Mouse (Mus musculus): Measurements from ENCODE around the gene Wnk3. TPM values are rescaled to one million over a fixed set of nuclear protein-coding genes. Genes with fewer than 3 reads are reported as not detected.
A peak's percentile ranks its signal among the peaks of the same experiment; 100 is the strongest.
"Not testable (repeated sequence)": the region's sequence is repeated elsewhere in the genome, so short reads cannot be mapped to it uniquely, and the experiment has no call there.

The Wnk3 gene
- polyA plus RNA-seq (2021) = 0.03 TPM

- DNase-seq (ENCODE audit: low read depth, low spot score) = no peak
- no peak for ATAC-seq
- ChIA-PET POLR2A (no interaction called here), CTCF (no interaction called here)
- in situ Hi-C loops (cut with MboI; ENCODE audit: low pct_unique_long_range_greater_than_20kb) = no loop called here
- no peak for TF ChIP-seq CTCF (IDR thresholded peaks at IDR 0.05)
- peaks cover 65% of the 10 kb centered on the region for H3K27me3 ChIP-seq
Measured at GRCm38 (mm10) chrX:151197778-151198177, at the start of gene Wnk3. TSS of gene Wnk3 (plus strand) at chrX:151198078.

- in situ Hi-C loops (cut with MboI; ENCODE audit: low pct_unique_long_range_greater_than_20kb) = no loop called here
- DNase-seq (ENCODE audit: low read depth, low spot score) (no peak), ATAC-seq (no peak)
- ChIA-PET POLR2A (no interaction called here), CTCF (no interaction called here)
- no peak for TF ChIP-seq CTCF (IDR thresholded peaks at IDR 0.05)
- peaks cover 18% of the 10 kb centered on the region for H3K27me3 ChIP-seq
Measured at GRCm38 (mm10) chrX:151158414-151158813, 39.5 kb upstream of the Wnk3 start.

GRCm38 (mm10) chrX:151168438-151169131 lies 29.3 kb upstream of the Wnk3 start:
- TF ChIP-seq CTCF (IDR thresholded peaks at IDR 0.05) = no peak
- DNase-seq (ENCODE audit: low read depth, low spot score) = no peak
- CTCF ChIA-PET = interaction anchor here (1.1 kb wide), 1 partner anchor 10 kb away, joined by 4 read pairs; no protein-coding TSS in a partner anchor
- no peak for ATAC-seq
- POLR2A ChIA-PET = no interaction called here
- peaks cover 40% of the 10 kb centered on the region for H3K27me3 ChIP-seq
- in situ Hi-C loops (cut with MboI; ENCODE audit: low pct_unique_long_range_greater_than_20kb) = no loop called here

GRCm38 (mm10) chrX:151169261-151169961 lies 28.5 kb upstream of the Wnk3 start:
- ChIA-PET CTCF (no interaction called here), POLR2A (no interaction called here)
- TF ChIP-seq CTCF (IDR thresholded peaks at IDR 0.05) = no peak
- ATAC-seq (no peak), DNase-seq (ENCODE audit: low read depth, low spot score) (no peak)
- in situ Hi-C loops (cut with MboI; ENCODE audit: low pct_unique_long_range_greater_than_20kb) = no loop called here
- H3K27me3 ChIP-seq = peaks cover 38% of the 10 kb centered on the region

- DNase-seq (ENCODE audit: low read depth, low spot score); POLR2A ChIA-PET; CTCF ChIA-PET; in situ Hi-C loops (cut with MboI; ENCODE audit: low pct_unique_long_range_greater_than_20kb); ATAC-seq: not testable (repeated sequence)
- H3K27me3 ChIP-seq = peaks cover 39% of the 10 kb centered on the region
- TF ChIP-seq CTCF (IDR thresholded peaks at IDR 0.05) = peak; percentile 28
Measured at GRCm38 (mm10) chrX:151173134-151173533, 24.7 kb upstream of the Wnk3 start.

GRCm38 (mm10) chrX:151298329-151298728 lies 100.5 kb downstream of the Wnk3 start:
- ATAC-seq = no peak
- CTCF ChIA-PET = no interaction called here
- no peak for TF ChIP-seq CTCF (IDR thresholded peaks at IDR 0.05)
- no peak for DNase-seq (ENCODE audit: low read depth, low spot score)
- in situ Hi-C loops (cut with MboI; ENCODE audit: low pct_unique_long_range_greater_than_20kb) = no loop called here
- POLR2A ChIA-PET = no interaction called here
- peaks cover 54% of the 10 kb centered on the region for H3K27me3 ChIP-seq

- ChIA-PET CTCF (no interaction called here), POLR2A (no interaction called here)
- in situ Hi-C loops (cut with MboI; ENCODE audit: low pct_unique_long_range_greater_than_20kb) = no loop called here
- ATAC-seq (no peak), DNase-seq (ENCODE audit: low read depth, low spot score) (no peak)
- H3K27me3 ChIP-seq = peaks cover 68% of the 10 kb centered on the region
- TF ChIP-seq CTCF (IDR thresholded peaks at IDR 0.05) = peak; percentile 27
Measured at GRCm38 (mm10) chrX:151313732-151314131, 115.9 kb downstream of the Wnk3 start.

- H3K27me3 ChIP-seq = peaks cover 22% of the 10 kb centered on the region
- CTCF ChIA-PET = no interaction called here
- POLR2A ChIA-PET = no interaction called here
- no peak for ATAC-seq
- no peak for DNase-seq (ENCODE audit: low read depth, low spot score)
- in situ Hi-C loops (cut with MboI; ENCODE audit: low pct_unique_long_range_greater_than_20kb) = no loop called here
- TF ChIP-seq CTCF (IDR thresholded peaks at IDR 0.05) = no peak
Measured at GRCm38 (mm10) chrX:151333615-151334014, 135.7 kb downstream of the Wnk3 start.

- in situ Hi-C loops (cut with MboI; ENCODE audit: low pct_unique_long_range_greater_than_20kb) = no loop called here
- POLR2A ChIA-PET = no interaction called here
- DNase-seq (ENCODE audit: low read depth, low spot score) = no peak
- CTCF ChIA-PET = no interaction called here
- H3K27me3 ChIP-seq = peaks cover 32% of the 10 kb centered on the region
- ATAC-seq = no peak
- no peak for TF ChIP-seq CTCF (IDR thresholded peaks at IDR 0.05)
Measured at GRCm38 (mm10) chrX:151337804-151338203, 139.9 kb downstream of the Wnk3 start.

- in situ Hi-C loops (cut with MboI; ENCODE audit: low pct_unique_long_range_greater_than_20kb) = no loop called here
Measured at GRCm38 (mm10) chrX:151343761-151344500, 146.1 kb downstream of the Wnk3 start, which contains the start of gene Fam120c. TSS of gene Fam120c (plus strand) at chrX:151344175.

GRCm38 (mm10) chrX:151344501-151344984 lies 146.7 kb downstream of the Wnk3 start:
- TF ChIP-seq CTCF (IDR thresholded peaks at IDR 0.05) = no peak
- ChIA-PET POLR2A (no interaction called here), CTCF (no interaction called here)
- DNase-seq (ENCODE audit: low read depth, low spot score) = no peak
- in situ Hi-C loops (cut with MboI; ENCODE audit: low pct_unique_long_range_greater_than_20kb) = no loop called here
- H3K27me3 ChIP-seq = peaks cover 27% of the 10 kb centered on the region
- ATAC-seq = peak; percentile 70

More at GRCm38 (mm10) chrX:151343761-151344500, 146.1 kb downstream of the Wnk3 start, which contains the start of gene Fam120c:
- TF ChIP-seq CTCF (IDR thresholded peaks at IDR 0.05) = no peak
- ATAC-seq (peak; percentile 73), DNase-seq (ENCODE audit: low read depth, low spot score) (peak; percentile 54)
- POLR2A ChIA-PET = no interaction called here
- CTCF ChIA-PET = no interaction called here
- H3K27me3 ChIP-seq = peaks cover 32% of the 10 kb centered on the region

Data from Patski (cell line).